Mouse (Mus musculus): ENCODE results near the gene Spast. TPM values are rescaled to one million over a fixed set of nuclear protein-coding genes. Genes with fewer than 3 reads are reported as not detected.
"Not testable (repeated sequence)": the region's sequence is repeated elsewhere in the genome, so short reads cannot be mapped to it uniquely, and the experiment has no call there.

Gene Spast
- polyA plus RNA-seq, 1 experiment, result 9.5 TPM

DNA sequence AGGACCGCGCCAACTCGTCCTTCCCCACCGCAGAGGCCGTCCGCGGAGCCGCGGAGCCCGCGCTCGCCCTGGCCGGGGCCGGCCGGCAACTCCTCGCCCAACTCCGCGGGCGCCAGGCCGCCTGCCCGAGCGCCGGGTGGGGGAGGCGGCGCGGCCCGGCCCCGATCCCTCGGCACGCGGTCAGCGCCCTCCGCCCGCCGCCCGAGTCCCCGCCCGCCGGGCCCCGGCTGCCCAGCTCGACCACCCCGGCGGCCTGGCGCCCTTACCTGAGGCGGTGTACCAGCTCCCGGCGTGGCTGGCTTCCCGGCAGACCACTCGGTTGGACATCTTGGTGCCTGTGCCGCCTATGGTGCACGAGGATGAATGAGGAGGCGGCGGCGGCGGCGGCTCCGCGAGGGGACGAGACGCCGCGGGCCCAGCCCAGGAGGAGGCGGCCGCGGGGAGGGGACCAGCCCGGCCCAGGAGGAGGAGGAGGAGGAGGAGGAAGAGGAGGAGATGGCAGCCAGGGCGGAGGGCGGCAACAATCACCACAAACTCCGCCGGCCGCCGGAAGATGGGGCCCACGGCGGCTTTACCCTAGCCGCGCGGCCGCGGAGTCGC is 44.3 kb upstream of the Spast start:
- TF ChIP-seq FOSL1 (IDR thresholded peaks at IDR 0.05; ENCODE audit: insufficient read depth, low read length, poor library complexity, severe bottlenecking), result no peak
- no peak for TF ChIP-seq MYOD1 (IDR thresholded peaks at IDR 0.05; ENCODE audit: control insufficient read depth, insufficient read length, low read depth)
- TF ChIP-seq MYOG (IDR thresholded peaks at IDR 0.05; ENCODE audit: control insufficient read depth, extremely low read depth, insufficient read length), result no peak
- Histone ChIP-seq H3K36me3 (ENCODE audit: control insufficient read depth, insufficient read depth) (peaks cover 18% of the 10 kb centered on the region), H3K27me3 (ENCODE audit: control insufficient read depth, insufficient read depth, insufficient read length) (no peaks in the 10 kb centered on the region), H3K4me3 (ENCODE audit: insufficient read depth, poor library complexity, severe bottlenecking) (peak overlapping the region; percentile 90), H3K79me3 (ENCODE audit: low read depth) (peaks cover 46% of the 10 kb centered on the region), H3ac (ENCODE audit: control insufficient read depth, insufficient read length, low read depth) (peak overlapping the region; percentile 76), H3K79me2 (ENCODE audit: control insufficient read depth, insufficient read depth) (peaks cover 50% of the 10 kb centered on the region)

DNA sequence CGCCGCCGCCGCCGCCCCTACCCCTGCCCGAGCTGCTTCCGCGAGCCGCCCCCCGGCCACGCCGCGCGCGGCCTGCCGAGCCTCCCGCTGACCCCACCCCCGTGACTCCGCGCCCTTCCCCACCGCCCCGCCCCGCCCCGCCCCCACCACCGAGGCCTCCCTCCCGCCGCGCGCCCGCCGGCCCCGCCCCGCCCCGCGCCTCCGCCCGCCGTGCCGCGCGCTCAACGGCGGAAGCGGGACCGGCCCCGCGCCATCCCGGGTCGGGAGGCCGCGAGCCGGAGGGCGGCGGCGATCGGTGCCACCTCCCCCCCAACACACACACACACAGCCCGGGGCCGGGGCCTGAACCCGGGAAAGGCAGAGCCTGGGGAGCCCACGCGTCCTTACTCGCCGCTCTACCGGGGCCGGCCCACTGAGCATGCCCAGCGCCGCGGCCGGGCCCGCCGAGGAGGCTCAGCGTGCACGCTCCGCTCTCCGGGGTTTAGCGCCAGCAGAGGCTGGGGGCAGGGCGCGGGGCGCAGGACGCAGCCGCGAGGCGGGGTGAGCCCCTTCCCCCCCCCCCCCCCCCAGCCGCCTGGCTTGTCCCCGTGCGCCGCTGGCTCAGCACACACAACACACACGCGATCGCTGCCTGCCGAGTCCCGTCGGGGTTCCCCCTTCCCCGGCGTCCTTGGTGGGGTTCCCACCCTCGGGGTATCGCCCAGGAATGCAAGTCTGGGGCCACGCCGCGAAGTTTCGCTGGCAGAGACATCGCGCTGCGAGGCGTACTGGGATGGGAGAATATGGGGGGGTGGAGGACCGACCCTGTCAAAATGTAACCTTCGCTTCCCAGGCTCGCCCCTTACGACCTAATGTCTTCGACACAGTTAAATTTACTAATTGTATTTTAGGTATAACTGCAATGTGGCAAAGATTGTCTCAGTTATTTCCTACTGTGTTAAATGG is 43.5 kb upstream of the Spast start, which contains the start of gene Memo1:
Gene Memo1, minus strand, starts transcription at position 496 of the 945 bp plus-strand sequence.
- Histone ChIP-seq H3K79me3 (ENCODE audit: low read depth) (peaks cover 38% of the 10 kb centered on the region), H3K27me3 (ENCODE audit: control insufficient read depth, insufficient read depth, insufficient read length) (no peaks in the 10 kb centered on the region), H3K4me3 (ENCODE audit: insufficient read depth, poor library complexity, severe bottlenecking) (peak within 1 kb of the TSS; percentile 90), H3K36me3 (ENCODE audit: control insufficient read depth, insufficient read depth) (peaks cover 17% of the 10 kb centered on the region), H3ac (ENCODE audit: control insufficient read depth, insufficient read length, low read depth) (peak within 1 kb of the TSS; percentile 76), H3K79me2 (ENCODE audit: control insufficient read depth, insufficient read depth) (peaks cover 43% of the 10 kb centered on the region)
- TF ChIP-seq USF1 (IDR thresholded peaks at IDR 0.05; ENCODE audit: low read depth) (no peak), MYOD1 (IDR thresholded peaks at IDR 0.05; ENCODE audit: control insufficient read depth, insufficient read length, low read depth) (no peak), CTCF (IDR thresholded peaks at IDR 0.05; ENCODE audit: control insufficient read depth, insufficient read depth, insufficient read length) (no peak), FOSL1 (IDR thresholded peaks at IDR 0.05; ENCODE audit: insufficient read depth, low read length, poor library complexity, severe bottlenecking) (no peak), CEBPB (IDR thresholded peaks at IDR 0.05; ENCODE audit: low read depth) (no peak), MYOG (IDR thresholded peaks at IDR 0.05; ENCODE audit: control insufficient read depth, extremely low read depth, insufficient read length) (no peak), MAX (IDR thresholded peaks at IDR 0.05) (no peak)

DNA sequence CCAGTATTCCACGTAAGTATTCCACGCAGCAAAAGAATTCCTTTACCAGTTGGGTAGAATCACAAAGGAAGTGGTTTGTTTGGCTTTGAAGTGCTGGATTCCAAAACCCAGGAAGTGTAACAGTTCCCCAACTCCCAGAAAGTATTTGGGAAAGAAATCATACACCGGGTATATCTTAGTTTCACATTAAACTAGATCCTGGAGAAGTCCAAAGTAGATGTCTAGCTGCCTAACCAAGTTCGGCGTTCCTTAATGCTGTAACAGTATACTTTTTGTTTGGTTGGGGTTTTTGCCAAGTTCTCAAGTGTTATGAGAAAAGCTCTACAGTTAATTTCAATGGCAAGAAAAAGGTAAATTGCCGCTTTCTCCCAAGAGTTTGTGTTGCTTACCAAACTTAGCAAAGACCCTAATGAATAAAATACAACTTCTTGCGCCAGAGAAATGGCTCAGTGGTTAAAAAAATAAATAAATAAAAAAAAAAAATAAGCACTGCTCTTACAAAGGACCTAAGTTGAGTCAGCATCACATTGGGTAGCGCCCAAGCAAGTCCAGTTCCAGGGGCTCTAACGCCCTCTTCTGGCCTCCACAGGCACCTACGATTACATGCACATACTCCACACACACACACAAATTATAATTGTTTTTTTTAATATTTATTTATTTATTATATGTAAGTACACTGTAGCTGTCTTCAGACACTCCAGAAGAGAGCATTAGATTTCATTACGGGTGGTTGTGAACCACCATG is 42.5 kb upstream of the Spast start:
- H3K36me3 ChIP-seq (ENCODE audit: control insufficient read depth, insufficient read depth), result peaks cover 24% of the 10 kb centered on the region
- TF ChIP-seq CTCF (IDR thresholded peaks at IDR 0.05; ENCODE audit: control insufficient read depth, insufficient read depth, insufficient read length), result peak; percentile 36
- no peak for TF ChIP-seq FOSL1 (IDR thresholded peaks at IDR 0.05; ENCODE audit: insufficient read depth, low read length, poor library complexity, severe bottlenecking)

DNA sequence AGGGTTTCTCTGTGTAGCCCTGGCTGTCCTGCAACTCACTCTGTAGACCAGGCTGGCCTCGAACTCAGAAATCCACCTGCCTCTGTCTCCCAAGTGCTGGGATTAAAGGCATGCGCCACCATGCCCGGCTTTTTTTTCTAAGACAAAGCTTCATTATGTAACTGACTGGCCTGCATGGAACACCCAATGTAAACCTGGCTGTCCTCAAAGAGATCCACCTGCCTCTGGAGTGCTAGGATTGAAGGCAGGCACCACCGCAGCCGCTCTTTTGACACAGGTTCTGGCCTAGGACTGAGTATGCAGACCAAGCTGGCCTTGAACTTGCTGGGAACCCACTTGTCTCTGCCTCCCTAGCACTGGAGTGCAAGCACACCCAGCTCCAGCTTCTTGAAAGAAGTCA is 41.8 kb upstream of the Spast start:
- Histone ChIP-seq H3K79me2 (ENCODE audit: control insufficient read depth, insufficient read depth) (peaks cover 26% of the 10 kb centered on the region), H3K36me3 (ENCODE audit: control insufficient read depth, insufficient read depth) (peaks cover 31% of the 10 kb centered on the region), H3K79me3 (ENCODE audit: low read depth) (peaks cover 21% of the 10 kb centered on the region)
- not testable (repeated sequence) for H3K27me3 ChIP-seq (ENCODE audit: control insufficient read depth, insufficient read depth, insufficient read length); H3K4me3 ChIP-seq (ENCODE audit: insufficient read depth, poor library complexity, severe bottlenecking); H3ac ChIP-seq (ENCODE audit: control insufficient read depth, insufficient read length, low read depth)

More for the DNA sequence above, 42.5 kb upstream of the Spast start:
- H3K79me2 ChIP-seq (ENCODE audit: control insufficient read depth, insufficient read depth), result peaks cover 33% of the 10 kb centered on the region
- H3K4me3 ChIP-seq (ENCODE audit: insufficient read depth, poor library complexity, severe bottlenecking), result peak overlapping the region; percentile 90
- no peaks in the 10 kb centered on the region for H3K27me3 ChIP-seq (ENCODE audit: control insufficient read depth, insufficient read depth, insufficient read length)
- H3ac ChIP-seq (ENCODE audit: control insufficient read depth, insufficient read length, low read depth), result peak overlapping the region; percentile 65
- peaks cover 29% of the 10 kb centered on the region for H3K79me3 ChIP-seq (ENCODE audit: low read depth)

DNA sequence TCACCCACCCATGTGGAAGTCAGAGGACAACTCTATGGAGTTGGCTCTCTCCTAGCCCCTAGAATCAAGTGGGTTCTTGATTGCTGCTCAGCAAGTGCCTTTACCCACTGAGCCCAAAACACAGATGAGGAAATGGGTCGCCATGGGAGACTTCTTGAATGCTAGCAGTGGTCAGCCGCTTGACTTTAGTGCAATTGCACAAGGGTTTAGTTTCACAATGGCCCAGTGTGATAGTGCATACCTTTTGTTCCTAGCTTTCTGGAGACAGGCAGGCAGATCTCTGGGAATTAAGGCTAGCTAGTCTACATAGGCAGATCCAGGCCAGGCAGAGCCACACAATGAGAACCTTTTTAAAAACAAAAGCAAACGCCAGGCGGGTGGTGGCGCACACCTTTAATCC is 38.7 kb upstream of the Spast start:
- H3K4me3 ChIP-seq (ENCODE audit: insufficient read depth, poor library complexity, severe bottlenecking), result no peak overlapping the region
- no peaks in the 10 kb centered on the region for H3K79me2 ChIP-seq (ENCODE audit: control insufficient read depth, insufficient read depth)
- no peak for TF ChIP-seq CEBPB (IDR thresholded peaks at IDR 0.05; ENCODE audit: low read depth)
- TF ChIP-seq FOSL1 (IDR thresholded peaks at IDR 0.05; ENCODE audit: insufficient read depth, low read length, poor library complexity, severe bottlenecking), result no peak
- no peak for TF ChIP-seq MYOG (IDR thresholded peaks at IDR 0.05; ENCODE audit: control insufficient read depth, extremely low read depth, insufficient read length)
- no peak for TF ChIP-seq MAX (IDR thresholded peaks at IDR 0.05)
- TF ChIP-seq CTCF (IDR thresholded peaks at IDR 0.05; ENCODE audit: control insufficient read depth, insufficient read depth, insufficient read length), result no peak
- no peak for TF ChIP-seq USF1 (IDR thresholded peaks at IDR 0.05; ENCODE audit: low read depth)
- no peak for TF ChIP-seq MYOD1 (IDR thresholded peaks at IDR 0.05; ENCODE audit: control insufficient read depth, insufficient read length, low read depth)
- H3ac ChIP-seq (ENCODE audit: control insufficient read depth, insufficient read length, low read depth), result no peak overlapping the region
- peaks cover 47% of the 10 kb centered on the region for H3K36me3 ChIP-seq (ENCODE audit: control insufficient read depth, insufficient read depth)
- H3K79me3 ChIP-seq (ENCODE audit: low read depth), result peaks cover 3% of the 10 kb centered on the region
- H3K27me3 ChIP-seq (ENCODE audit: control insufficient read depth, insufficient read depth, insufficient read length), result no peaks in the 10 kb centered on the region
